Mouse (Mus musculus): ENCODE results near the gene Apc2. TPM values are rescaled to one million over a fixed set of nuclear protein-coding genes. Genes with fewer than 3 reads are reported as not detected.
"Not testable (repeated sequence)": the region's sequence is repeated elsewhere in the genome, so short reads cannot be mapped to it uniquely, and the experiment has no call there.

Gene Apc2
- 1 to 10 TPM; 4.7 to 5.0 TPM for total RNA-seq (2021)

DNA sequence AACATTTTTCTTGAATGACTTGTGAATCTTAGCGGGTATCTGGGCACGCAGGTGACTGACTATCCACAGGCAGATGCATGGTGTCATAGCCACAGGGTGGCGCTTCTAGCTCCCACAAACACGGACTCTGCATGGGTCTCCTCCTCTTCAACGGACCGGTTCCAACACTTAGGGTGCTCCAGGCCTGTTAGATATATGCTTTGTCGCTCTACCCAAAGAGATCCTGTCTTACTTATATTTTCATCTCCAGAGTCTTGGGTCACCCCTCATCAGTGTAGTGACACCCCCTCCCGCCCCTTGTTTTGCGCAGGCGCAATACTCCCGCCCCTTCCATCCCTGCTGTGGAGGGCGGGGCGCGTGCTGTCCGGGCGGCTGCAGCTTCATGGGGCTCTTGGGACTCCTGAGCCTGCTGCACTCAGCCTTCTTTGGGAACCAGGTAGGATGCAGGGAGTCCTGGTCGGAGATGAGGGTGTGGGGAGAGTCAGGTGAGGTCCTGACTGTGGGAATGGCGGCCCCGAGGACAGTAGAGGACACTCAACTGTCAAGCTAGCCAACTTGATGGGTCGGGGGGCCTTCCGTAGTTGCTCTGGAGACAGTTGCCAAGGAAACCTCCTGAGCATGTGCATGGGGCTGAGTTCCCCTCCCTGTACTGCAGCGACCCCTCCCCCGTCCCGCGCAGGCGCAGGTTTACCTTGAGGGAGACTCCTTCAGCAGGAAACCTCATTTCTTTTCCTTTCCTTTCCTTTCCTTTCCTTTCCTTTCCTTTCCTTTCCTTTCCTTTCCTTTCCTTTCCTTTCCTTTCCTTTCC lies at the start of gene Apc2:
Gene Apc2 (plus strand): TSS at position 360 of the 808 bp plus-strand sequence.
- peak; percentile 81 to 84 for DNase-seq
- intact Hi-C loops (cut with DNase I): loop anchor here (1.0 to 2.0 kb wide), 2 partner anchors 52 to 79 kb away; partner anchors contain the start of gene Adamtsl5

DNA sequence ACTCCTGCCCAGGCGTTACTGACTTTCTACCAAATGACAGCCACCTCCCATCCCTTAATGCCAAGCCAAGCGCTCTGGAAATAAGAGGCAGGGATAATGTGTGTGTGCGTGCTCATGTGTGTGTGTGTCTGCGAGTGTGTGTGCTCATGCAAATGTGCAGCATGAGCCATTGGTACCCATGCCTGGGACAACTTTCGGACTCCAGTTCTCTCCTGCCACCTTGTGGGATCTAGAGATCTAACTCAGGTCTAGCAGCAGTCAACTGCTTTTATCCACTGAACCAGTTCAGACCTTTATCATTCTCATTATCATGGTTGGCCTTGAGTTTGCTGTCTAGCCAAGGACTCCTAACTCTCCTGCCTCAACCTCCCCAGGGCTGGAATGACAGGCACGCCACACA lies 47.9 kb upstream of the Apc2 start:
- DNase-seq: no peak
- intact Hi-C loops (cut with DNase I): no loop called here

DNA sequence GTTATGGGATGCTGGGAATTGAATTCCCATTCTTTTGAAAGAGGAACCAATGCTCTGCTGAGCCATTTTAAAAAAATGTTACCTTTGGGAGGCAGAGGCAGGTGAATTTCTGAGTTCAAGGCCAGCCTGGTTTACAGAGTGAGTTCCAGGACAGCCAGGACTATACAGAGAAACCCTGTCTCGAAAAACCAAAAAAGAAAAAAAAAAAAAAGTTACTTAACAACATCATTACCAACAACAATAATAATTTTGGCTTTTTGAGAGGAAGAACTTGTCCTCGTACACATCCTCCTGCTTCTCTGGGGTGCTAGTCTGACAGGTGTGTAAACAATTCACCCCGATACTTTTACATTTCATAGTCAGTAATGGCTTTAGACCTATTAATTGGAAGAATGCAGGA lies 47.3 kb upstream of the Apc2 start:
- intact Hi-C loops (cut with DNase I); DNase-seq: not testable (repeated sequence)

DNA sequence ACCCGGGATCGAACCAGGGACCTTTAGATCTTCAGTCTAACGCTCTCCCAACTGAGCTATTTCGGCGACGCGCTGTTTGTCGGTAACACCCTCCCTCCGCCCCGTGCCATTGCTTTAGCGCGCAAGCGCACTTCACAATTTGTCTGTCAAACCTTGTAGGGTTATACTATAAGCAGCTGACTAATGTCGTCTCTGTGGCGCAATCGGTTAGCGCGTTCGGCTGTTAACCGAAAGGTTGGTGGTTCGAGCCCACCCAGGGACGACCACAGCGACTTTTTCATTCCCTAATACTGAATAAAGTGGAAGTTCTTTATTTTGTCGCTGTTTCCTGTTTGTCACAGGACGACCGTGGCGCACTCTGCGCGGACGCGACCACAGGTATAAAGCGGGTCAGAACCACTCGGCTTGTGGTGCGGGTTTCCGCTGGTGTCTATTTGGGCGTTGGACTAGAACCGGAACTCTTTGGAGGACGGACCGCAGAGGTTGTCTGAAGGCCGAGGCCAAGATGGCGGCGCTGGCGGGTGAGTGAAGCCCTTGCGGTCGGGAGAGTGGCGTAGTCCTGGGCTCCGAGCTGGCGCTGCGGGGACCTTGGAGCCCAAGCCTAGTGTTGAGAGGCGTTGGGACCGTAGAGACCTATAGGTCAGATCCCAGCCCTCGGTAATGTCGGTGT lies 46.7 kb upstream of the Apc2 start, which contains the start of gene Ndufs7:
Gene Ndufs7 (plus strand): TSS at position 151 of the 670 bp plus-strand sequence.
- DNase-seq: peak; percentile 97 to 98
- intact Hi-C loops (cut with DNase I): no loop called here

DNA sequence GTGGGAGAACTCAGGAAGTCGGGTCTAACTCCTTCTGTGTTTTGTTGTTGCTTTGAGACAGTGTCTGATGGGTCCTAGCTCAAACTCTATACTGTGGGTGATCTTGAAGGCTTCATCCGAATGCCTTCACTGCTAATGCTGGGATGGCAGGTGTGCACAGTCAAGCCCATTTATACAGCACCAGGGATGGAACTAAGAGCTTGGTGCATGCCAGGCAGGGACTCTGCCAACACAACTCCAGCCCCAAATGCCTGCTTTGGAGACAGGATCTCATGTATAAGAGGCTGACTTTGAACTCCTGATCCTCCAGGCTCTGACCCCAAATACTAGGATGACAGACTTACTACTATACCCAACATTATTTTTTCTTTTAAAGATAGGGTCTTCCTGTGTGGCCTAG lies 45.7 kb upstream of the Apc2 start:
- intact Hi-C loops (cut with DNase I): no loop called here
- no peak for DNase-seq

DNA sequence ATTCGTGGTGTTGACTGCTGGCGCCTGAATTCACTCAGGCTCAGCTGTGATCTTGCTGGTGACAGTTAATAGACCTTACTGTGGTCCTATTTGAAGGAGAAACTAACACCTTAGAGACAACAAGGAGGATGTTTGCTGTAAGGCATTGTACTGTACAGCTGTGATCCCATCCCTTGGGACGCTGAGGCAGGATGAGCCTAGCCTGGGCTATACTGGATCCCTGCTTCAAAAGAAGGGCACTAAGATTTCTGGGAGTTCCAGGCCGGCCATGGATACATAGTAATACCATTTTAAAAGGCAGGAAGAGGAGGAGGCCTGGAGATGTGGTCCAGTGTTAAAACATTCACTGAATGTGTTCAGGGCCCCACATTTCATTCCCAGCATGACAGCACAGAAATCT lies 45.2 kb upstream of the Apc2 start:
- intact Hi-C loops (cut with DNase I): no loop called here
- no peak for DNase-seq

DNA sequence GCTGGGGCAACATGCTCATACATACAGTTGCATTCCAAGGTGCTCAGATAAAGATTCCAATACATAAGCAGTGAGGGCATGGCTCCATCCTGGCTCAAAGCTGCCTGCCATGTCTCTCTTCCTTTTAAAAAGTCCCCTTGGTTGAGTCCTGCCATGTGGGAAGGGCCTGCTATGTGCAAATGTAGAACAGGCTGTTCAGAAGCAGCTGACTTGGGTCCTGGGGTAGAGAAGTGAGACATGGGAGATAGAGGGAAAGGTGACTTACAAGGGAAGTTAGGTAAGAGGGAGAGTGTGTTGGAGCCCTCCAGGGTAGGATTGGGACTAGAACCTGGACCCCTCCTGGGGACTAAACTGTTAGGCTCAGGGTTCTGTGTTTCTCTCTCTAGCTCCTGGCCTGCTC lies 43.8 kb upstream of the Apc2 start:
- no peak for DNase-seq
- intact Hi-C loops (cut with DNase I): no loop called here

DNA sequence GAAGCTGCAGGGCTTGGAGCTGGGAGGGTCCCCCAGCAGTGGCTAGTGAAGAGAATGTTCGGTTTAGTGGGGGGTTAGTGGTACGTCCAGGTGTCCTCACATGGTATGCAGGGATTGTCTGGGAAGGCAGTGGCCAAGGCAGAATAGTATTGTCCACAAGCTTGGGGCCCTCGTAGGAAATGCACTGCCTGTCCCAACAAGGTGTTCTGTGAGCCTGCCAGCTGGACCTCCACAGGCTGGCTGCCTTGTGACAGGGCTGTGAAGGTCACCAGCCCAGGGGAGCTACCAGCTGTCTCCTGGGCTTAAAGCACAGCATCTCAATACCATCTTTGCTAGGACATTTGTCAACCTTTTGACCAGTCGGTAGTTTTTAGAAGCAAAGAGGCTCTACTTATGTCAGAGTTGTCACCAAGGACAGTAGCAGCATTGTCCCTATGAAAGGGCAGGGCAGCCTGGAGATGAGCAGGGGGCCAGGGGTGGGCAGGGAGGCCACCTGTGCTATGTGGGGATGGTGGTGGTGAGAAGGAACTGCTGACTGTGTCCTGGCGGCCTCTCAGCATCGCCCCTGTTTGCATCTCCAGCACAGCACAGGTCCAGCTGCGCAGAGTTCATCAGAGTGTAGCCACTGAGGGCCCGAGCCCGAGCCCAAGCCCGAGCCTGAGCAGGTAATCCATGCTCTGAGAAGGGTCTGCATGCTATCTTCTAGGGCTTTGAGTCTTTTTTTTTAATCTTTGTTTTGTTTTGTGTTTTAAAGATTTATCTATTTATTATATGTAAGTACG lies 43.1 kb upstream of the Apc2 start:
- intact Hi-C loops (cut with DNase I): no loop called here
- DNase-seq: peak; percentile 67 to 76

DNA sequence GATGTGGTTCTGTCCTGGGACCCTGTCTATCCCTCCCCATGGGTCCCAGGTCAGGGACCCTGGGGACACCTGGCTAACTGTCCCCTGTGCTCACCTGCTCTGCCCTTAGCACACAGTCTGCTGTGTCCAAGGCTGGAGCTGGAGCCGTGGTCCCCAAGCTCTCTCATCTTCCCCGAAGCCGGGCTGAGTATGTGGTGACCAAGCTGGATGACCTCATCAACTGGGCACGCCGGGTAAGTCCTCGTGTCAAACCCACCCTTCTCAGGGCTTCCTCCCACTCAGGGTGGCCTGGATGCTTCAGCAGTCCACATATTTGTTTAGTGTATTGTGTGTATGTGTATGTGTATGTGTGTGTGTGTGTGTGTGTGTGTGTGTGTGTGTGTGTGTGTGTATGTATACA lies 42.2 kb upstream of the Apc2 start:
- intact Hi-C loops (cut with DNase I): no loop called here
- DNase-seq: no peak

DNA sequence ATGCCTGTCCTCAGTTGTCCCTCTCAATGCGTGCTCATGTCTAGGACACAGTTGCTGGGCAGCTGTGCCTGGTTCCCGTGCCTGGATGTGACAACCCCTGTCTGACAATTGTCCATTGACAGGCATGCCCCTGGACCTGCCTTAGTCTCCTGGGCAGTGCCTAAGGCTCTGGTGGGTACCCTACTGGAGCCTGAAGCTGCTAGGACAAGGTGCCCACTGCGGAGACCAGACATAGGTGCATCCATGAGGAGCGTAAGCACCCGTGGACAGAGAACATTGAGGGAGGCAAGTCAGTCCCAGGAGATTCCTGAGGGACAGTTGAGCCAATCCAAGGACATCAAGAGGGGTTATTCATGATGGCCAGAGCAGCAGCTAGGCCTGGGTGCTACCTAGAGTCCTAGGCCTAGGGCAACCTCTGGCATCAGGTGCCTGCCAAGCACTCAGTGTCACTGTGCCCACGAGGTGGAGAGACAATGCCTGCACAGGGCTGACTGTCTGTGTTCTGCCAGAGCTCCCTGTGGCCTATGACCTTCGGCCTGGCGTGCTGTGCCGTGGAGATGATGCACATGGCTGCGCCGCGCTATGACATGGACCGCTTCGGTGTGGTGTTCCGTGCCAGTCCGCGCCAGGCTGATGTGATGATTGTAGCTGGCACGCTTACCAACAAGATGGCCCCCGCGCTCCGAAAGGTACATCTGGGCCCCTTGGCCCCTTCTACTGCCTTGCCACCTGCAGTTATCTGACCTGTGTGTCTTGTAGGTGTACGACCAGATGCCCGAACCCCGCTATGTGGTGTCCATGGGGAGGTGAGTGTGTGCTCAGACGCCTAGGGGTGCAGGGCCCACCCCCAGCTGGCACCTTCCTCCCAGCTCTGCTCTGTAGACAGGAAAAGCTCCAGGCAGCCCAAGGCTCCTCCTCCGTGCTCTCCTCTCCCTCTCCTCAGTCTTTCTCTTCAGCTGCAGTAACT lies 41.2 kb upstream of the Apc2 start:
- intact Hi-C loops (cut with DNase I): no loop called here
- DNase-seq: no peak

DNA sequence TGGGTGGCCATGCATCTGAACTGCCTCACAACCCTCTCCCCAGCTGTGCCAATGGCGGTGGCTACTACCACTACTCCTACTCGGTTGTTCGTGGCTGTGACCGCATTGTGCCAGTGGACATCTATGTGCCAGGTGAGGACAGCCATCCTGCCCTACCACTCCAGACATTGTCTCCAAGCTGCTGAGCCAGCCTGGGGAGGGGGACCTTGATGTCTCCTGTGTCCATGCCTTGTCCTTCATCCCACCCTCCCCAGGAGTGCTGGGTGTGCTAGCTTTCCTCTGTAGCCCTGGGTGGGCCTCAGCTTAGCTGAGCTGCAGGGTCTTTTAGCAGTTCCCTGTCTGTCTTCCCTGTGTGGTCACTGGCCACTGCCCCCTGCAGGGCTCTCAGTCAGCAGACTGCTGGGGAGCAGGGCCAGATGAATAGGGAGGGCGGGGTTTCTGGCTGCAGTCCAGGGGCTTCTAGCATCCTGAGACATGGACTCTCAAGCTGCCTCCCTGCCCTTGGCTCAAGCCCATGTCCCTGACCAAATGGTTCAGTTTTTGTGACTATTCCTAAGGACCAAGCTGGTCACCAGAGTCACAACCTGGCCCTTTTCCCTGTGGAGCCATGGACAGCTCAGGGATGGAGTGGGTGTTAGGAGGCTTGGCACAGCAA lies 39.8 kb upstream of the Apc2 start:
- peak; percentile 54 to 56 for DNase-seq
- intact Hi-C loops (cut with DNase I): no loop called here

DNA sequence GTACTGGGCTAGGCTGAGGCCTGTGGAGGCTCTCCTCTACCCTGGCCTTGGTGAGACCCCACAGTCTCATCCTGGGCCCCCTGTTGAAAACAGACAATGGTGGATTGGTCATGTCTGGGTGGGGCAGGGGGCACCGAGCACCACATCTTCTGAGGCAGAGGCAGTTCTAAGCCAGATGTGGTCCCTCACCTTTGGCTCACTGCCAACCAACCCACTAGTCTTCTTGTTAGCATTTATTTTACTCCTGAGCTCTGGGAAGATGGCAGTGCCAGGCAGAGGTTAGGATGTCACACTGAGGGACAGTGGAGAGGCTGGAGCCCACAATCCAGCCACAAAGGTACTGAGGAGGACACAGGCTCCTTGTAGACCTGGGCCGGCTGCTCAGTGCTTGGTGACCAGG lies 37.8 kb upstream of the Apc2 start:
- no peak for DNase-seq
- intact Hi-C loops (cut with DNase I): no loop called here

DNA sequence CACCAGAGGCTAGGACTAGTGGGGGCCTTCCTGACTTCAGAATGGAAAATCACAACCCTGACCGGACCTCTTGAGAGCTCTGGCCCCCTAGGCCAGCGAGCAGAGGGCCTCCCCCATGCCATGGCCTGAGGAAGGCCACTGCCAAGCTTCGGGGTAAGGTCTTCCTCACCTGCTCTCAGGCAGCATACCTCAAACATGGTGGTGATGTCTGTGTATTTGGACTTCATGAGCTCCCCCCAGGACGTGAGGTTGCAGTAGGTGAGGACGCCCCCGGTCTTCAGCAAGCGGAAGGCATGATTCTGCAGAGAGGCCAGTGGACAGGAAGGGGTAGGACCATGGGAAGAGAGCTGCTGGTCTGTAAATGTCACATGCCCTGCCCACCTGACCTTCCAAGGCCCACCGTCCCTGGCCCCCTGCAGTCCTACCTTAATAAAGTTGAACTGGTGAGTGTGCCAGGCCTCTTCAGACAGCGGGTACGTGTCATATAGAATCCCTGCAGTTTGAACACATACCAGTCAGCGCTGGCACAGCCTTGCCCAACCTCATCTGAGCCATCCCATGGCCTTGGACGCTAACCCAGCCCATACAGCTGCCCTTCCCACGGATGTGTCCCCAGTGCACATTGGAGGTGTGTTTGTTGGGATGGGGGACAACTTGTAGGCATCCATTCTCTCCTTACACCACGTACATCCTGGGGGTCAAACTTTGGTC lies 36.9 kb upstream of the Apc2 start:
- intact Hi-C loops (cut with DNase I): no loop called here
- no peak for DNase-seq

DNA sequence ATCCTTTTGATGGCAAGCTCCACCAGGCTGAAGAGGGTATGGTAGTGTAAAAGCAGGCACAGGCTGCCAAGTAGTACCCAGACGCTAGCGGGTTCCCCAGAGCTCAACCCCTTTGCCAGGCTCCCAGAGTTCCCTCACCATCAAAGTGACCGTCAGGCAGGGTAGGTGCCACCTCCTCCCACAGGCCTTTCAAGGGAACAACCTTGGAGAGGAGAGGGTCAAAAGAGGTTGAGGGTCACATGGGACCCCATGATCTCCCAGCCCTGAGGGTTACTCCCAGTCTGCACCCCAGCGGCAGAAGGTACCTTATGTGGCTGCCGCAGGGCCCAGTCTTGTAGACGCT lies 36.3 kb upstream of the Apc2 start:
- intact Hi-C loops (cut with DNase I): no loop called here
- no peak for DNase-seq

DNA sequence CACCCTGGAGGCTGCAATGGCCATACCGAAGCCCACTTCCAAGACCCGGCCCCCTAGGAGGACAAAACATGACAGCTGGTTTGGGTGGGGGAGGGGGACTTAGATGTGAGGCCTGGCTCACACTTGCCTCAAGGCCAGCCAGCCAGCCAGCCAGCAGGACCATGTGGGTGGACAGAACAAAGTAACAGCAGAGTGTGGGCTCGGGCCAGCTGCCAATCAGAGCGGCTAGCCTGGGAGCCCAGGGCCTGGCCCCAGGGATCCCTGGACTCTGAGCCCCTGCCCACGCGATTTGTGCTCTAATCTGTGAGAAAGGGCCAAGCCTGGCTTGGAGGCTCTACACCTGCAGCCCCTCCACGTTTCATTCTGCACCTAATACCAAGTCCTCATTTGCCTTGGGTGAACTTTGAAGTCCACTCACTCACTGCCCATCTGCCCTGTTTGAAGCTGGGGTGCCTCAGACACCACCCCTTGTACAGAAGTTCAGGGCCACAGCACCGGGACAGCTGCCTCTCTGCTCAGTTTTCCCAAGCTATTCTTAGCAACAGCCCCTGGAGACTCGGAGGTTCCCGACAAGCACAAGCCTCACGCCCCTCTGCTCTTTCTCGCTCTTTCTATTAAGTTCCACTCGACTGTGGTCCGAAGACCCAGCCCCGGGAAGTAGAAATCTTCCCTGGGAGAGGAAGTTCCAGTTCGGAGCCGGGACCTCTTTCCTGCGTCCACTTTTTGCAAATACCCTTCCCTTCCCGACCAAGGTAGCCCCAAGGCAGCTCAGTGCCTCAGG lies 35.7 kb upstream of the Apc2 start:
- peak; percentile 78 to 80 for DNase-seq
- intact Hi-C loops (cut with DNase I): no loop called here

DNA sequence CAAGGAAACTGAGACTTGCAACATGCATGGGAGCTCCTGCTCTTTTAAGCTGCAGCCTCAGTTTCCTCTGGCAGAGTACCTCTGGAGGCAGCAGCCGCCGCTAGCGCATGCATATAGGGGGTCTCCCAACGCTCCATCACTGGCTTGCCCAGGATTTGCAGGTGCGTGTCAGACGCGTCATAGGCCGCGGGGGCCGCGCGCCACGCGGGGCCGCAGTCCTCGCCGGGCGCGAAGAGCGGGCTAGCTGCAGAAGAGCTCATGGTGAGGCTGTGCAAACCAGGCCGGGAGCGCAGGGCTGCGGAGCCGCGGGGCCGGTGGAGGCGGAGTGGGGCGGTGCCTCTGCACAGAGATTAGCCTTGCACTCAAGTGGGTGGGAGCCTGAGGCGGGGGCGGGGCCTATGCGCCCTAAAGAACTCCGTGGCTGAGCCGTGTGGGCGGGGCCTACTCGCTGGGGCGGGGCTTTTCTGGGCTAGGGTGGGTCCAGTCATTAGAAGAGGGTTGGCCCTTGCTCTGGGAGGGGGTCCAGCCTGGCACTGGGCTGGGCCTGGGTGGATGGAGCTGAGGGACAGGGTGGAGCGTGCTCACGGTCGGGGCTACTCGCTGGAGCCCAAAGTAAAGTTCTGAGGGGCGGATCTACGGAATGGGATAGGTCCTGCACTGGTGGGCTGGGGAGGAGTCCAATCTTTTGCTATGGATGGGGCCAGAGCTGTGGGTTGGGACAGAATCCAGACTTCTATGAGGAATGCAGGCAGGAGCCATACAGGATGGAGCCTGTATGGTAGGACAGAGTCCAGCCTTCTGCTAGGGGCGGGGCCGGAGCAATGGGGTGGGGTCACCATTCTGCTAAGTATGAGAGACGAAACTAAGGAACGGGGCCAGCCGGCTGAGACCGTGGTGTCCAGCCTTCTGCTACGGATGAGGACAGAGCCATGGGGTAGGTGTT lies 34.9 kb upstream of the Apc2 start, which contains the start of the genes Gamt and Dazap1:
Gene Gamt (minus strand): TSS at position 371 of the 943 bp plus-strand sequence.
Gene Dazap1 (plus strand): TSS at position 845 of the 943 bp plus-strand sequence.
- intact Hi-C loops (cut with DNase I): no loop called here

DNA sequence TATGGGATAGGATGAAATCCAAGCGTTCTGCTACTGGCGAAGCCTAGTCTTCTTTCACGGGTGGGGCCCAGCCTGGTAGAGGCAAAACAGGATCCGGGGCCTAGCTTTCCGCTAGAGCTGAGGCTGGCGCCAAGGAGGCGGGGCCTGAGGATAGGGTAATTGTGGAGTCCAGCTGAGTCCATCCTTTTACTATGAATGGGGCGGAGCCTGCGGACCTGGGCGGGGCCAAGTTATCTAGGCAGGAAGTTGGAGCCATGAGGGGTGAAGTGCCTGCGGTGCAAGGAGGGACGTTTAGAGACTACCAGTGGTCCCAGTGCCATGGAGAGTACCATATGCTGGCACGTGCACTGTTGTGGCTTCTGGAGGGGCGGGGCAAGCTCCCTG lies 34.2 kb upstream of the Apc2 start:
- DNase-seq: peak; percentile 97 to 99
- intact Hi-C loops (cut with DNase I): no loop called here

More for the DNA sequence above, 34.9 kb upstream of the Apc2 start, which contains the start of the genes Gamt and Dazap1:
- peak; percentile 98 to 99 for DNase-seq
